Mouse (Mus musculus): ENCODE measurements around the gene Gm5148.
A peak's percentile ranks its signal among the peaks of the same experiment; 100 is the strongest.

Gm5148 gene

DNA sequence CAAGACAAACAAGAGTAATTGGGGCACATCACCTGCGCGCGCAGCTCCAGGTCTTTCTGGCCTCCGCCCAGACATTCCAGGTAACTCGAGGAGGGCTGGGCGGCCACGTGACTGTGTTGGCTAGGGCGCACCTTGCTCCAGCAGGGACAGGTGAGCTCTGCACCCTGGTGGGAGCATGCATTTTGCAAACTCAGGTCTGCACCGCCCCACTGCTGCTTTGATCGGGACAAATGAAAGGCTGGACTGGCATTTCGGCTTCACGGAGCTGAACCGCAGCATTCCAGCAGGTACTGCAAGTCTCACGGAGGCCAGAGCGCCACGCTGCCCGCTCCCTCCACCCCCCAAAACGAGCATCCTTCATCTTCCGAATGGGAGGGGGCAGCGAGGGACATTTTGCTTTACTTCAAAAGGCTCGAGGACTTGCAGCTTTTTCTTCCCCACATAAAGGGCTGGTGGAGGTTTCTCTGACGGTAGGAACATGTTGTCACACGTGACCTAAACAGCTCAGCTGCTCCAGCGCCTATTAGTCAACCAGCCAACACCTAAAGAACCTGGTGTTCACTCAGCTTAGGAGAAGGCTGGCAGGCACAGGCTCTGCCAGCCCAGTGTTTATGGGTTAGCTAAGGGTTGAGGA, at the start of gene Gm5148:
TSS of gene Gm5148 (minus strand) at position 320 of the 634 bp plus-strand sequence.
- TF ChIP-seq GATA4 (IDR thresholded peaks at IDR 0.05; ENCODE audit: insufficient replicate concordance, low read length) = no peak

DNA sequence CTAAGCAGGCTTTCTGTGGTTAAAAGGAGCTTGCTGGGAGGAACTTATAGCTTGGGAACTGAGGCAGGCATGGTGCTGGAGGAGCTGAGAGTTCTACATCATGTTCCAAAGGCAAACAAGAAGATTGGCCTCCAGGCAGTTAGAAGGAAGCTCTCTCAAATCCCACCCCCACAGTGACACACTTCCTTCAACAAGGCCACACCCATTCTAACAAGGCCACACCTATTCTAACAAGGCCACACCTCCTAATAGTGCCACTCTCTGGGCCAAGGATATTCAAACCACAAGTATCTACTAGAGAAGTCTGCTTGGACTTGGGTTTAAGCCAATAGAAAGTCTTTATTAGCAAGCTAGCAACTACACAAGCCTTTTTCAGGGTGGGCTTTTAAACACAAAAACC, 46.7 kb upstream of the Gm5148 start:
- TF ChIP-seq GATA4 (IDR thresholded peaks at IDR 0.05; ENCODE audit: insufficient replicate concordance, low read length) = no peak

DNA sequence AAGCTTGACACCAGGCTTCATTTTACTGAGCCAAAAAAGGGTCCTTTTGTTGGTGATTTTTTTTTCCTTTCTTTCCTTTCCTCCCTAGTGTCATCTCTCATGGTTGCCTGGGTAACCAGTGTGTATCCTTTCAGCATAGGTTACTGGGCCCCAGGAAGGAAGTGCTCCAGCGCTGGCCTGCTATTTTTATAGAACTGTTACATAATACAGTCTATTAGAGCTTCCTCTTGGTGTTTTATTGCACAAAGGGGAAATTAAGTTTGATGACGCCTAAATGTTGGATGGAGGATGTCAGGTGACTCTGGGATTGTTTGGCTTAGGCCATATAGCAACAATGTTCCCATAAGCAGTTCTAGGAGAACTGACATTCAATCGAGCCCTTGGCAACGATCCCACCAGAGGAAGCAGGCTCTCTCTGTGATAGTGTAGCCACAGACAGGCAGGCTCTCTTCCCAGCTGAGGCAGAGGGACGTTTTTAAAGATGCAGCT, 45.0 kb upstream of the Gm5148 start:
- no peak for TF ChIP-seq GATA4 (IDR thresholded peaks at IDR 0.05; ENCODE audit: insufficient replicate concordance, low read length)

DNA sequence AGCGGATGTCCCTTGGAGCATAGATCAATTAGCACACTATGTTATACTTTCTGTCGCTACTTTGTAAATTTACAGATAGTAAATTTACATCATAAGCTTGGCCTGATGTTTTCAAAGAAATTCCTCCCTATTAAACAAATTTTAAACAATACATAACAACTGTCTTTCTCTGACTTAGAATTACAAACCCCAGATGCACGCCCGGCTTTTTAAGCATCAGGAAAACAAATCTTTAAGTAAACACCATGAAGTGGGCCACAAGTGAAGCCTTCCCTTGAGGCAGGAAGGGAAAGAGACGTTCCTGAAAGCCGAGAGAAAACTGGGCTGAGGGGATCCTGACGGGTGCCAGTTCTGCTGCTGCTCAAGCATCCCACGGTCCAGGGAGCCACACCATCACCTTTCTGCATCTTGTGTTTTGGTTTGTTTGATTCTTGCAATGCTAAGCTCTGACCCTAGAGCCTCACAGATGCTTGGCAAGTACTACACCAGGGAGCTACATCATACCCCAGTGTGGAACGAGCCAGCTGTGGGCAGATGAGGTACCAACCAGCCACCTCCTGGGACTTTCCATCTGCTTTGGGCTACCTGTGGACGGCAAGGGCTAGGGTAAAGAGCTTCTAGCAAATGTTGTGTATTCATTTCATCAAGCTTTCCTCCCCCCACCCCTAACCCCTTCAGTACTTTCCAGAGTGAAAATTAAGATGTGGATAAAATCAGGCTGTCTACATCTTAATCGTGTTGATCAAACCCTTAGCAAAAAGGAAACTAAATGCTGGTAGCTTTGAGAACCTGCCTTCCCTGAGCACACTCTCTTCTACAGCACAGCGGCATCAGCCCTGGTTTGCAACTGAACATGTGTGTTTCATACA, 43.1 kb upstream of the Gm5148 start:
- no peak for TF ChIP-seq GATA4 (IDR thresholded peaks at IDR 0.05; ENCODE audit: insufficient replicate concordance, low read length)

DNA sequence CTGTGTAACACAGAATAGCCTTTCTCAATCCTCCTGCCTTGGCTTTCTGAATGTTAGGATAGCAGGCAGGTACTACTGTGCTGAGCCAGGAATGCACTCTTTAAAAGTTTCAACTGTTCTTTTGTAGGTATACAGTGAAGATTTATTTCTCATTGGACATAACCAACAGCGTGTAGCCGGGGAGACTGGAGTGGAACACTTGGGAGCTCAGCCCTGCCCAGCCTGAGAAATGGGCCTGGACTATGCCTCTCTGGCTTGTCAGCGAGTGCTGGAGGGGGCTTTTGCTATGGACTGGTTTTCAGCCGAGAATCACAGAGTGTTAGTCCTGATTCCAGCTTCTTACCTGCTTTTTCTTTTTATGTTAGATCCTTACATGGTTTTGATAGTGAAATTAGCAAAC, 42.3 kb upstream of the Gm5148 start:
- TF ChIP-seq GATA4 (IDR thresholded peaks at IDR 0.05; ENCODE audit: insufficient replicate concordance, low read length) = no peak

- TF ChIP-seq GATA4 (IDR thresholded peaks at IDR 0.05; ENCODE audit: insufficient replicate concordance, low read length) = no peak
Measured at GRCm38 (mm10) chr3:37765971-37766370, 41.7 kb upstream of the Gm5148 start.

DNA sequence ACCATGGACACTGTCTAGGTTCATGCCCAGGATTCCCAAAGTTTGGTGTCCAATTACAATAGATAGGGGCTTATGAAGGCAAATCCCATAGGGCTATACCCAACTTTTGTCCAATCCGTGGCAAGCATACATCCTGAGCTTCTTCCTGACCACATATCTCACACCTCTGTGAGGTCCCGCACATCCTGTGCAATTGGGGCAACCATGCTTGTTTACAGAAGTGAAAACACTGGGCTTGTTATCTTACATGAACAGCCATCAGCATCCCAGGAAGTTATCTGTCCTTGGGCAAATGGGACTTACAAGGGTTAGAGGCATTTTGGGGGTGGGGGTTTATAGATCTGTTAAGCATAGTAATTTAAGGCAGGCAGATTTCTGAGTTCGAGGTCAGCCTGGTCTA, 41.0 kb upstream of the Gm5148 start:
- TF ChIP-seq GATA4 (IDR thresholded peaks at IDR 0.05; ENCODE audit: insufficient replicate concordance, low read length) = no peak

DNA sequence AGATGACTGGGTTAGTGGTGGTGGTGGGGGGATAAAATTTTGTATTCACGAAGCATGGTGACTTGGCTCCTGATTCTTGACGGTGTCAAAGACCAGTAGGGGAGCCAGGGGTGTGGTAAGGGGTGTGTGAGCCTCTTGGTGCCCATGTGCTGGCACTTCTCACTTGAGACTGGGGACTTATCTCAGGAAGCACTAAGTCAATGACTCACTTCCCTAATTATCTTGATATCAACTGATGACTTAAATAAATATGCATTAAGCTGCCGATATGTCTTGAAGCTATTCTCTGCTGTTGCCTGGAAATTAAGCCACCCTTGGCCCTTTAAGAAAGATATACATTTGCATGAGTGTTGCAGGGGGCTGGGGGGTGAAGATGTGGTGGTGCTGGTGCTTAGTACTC, 38.0 kb upstream of the Gm5148 start:
- no peak for TF ChIP-seq GATA4 (IDR thresholded peaks at IDR 0.05; ENCODE audit: insufficient replicate concordance, low read length)

GRCm38 (mm10) chr3:37761741-37762140, 37.5 kb upstream of the Gm5148 start:
- TF ChIP-seq GATA4 (IDR thresholded peaks at IDR 0.05; ENCODE audit: insufficient replicate concordance, low read length) = no peak

DNA sequence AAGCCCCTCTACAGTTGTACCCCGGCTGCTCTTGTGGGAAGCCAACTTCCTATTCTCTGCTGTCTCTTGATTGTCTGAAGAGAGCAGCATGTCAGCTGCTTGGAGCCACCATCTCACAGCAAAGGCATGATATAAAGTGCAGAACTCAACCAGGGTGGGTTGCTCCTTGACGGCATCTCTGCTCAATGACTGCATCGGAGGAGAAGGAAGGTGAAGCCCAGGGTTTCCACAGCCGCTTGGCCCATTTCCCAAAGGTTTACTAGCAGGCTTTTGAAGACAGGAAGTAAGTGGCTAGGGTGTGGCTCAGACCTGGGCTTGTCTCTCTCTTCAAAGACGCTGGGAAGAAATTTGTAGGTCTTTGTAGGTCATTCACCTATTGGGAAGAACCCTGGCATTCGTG, 36.6 kb upstream of the Gm5148 start:
- TF ChIP-seq GATA4 (IDR thresholded peaks at IDR 0.05; ENCODE audit: insufficient replicate concordance, low read length) = no peak

GRCm38 (mm10) chr3:37758611-37759322, 34.5 kb upstream of the Gm5148 start:
- peak; percentile 92 for TF ChIP-seq GATA4 (IDR thresholded peaks at IDR 0.05; ENCODE audit: insufficient replicate concordance, low read length)

GRCm38 (mm10) chr3:37758124-37758523, 33.8 kb upstream of the Gm5148 start:
- peak; percentile 73; the same call in 1 of the 2 replicates for TF ChIP-seq GATA4 (IDR thresholded peaks at IDR 0.05; ENCODE audit: insufficient replicate concordance, low read length)

DNA sequence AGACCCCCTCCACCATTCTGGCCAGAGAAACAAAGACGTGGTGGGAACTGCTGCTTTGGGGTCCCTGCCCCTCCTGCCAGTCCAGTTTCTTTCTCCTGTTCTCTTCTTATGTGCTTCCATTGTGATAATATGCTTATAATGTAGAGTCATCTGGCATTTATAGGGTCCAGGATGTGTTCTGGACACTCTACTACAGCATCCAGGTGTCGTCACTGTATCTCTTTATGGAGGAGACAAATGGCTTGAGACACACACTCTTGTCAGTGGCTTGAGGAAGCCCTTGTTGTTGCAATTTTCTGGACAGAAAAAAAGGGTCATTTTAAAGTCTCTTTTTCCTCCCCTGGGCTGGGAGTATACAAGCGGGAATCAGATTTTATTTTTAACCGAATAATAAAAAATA, 33.3 kb upstream of the Gm5148 start:
- TF ChIP-seq GATA4 (IDR thresholded peaks at IDR 0.05; ENCODE audit: insufficient replicate concordance, low read length) = no peak

DNA sequence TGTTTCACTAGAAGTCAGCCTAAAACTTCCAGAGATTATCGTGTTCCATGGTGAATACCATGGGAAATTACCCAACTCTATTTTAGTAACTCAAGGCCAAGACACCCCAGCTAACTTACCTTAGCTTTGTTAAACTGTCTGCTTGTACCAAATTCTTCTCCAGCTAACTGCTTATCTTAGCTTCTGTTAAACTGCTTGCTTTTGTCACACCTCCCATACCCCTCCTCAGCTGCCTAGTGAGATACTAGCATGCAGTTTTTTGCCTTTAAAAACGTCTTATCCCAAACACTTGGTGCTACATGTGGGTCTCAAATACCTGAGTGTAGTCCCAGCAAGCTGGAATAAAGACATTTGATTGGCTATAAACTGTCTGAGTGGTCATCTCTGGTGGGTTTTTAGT, 31.7 kb upstream of the Gm5148 start:
- no peak for TF ChIP-seq GATA4 (IDR thresholded peaks at IDR 0.05; ENCODE audit: insufficient replicate concordance, low read length)

- TF ChIP-seq GATA4 (IDR thresholded peaks at IDR 0.05; ENCODE audit: insufficient replicate concordance, low read length) = no peak
Measured at GRCm38 (mm10) chr3:37754639-37755038, 30.3 kb upstream of the Gm5148 start.

DNA sequence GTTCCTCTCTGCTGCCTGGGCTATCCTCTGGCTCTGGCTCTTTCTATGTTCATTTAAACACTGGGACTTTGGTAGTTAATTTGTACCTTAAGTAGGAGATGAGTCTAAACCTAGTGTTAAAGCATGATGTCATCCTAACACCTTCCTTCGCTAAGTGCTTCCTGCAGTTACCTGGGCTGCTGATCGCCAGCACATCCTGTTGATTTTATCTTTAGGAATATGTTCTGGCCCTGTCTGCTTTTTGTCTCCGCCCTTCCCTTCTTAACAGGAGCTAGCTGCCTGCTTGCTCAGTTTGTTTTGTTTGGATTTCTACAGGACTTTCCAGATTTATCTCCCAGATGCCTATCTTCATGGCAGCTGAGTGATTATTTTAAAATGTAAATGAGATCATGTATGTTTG, 28.9 kb upstream of the Gm5148 start:
- TF ChIP-seq GATA4 (IDR thresholded peaks at IDR 0.05; ENCODE audit: insufficient replicate concordance, low read length) = no peak

Measured in liver, adult (tissue).